Mouse (Mus musculus) olfactory bulb, adult 2 months (tissue): Measurements from ENCODE around the gene Armc7.

Source experiments
- CTCF ChIP-seq: fragments of 200-500 bp; IDR thresholded peaks from 2 replicates; pipeline ENCODE4 v1.5.1; 2012; ENCODE audit warnings: low read depth, mild to moderate bottlenecking, low read length, moderate library complexity; ENCODE audit not compliant: insufficient read depth
- POLR2A ChIP-seq: fragments of 200-500 bp; IDR thresholded peaks from 2 replicates; pipeline ENCODE4 v1.6.1; 2012; ENCODE audit warnings: mild to moderate bottlenecking, low read depth, low read length, moderate library complexity; ENCODE audit not compliant: insufficient read depth

GRCm38 (mm10) chr11:115439906-115440595 lies 35.4 kb upstream of the Armc7 start, which contains the start of gene Trim80:
- TF ChIP-seq POLR2A = no peak
- no peak for TF ChIP-seq CTCF
